Mouse (Mus musculus) kidney, postnatal 0 days (tissue): ENCODE measurements around the gene Dvl3. TPM values are rescaled to one million over a fixed set of nuclear protein-coding genes. Genes with fewer than 3 reads are reported as not detected.
A peak's percentile ranks its signal among the peaks of the same experiment; 100 is the strongest.

Source experiments
- ATAC-seq: fragments of 200-750 bp; cut with Nextera tagmentation; replicated peaks from 2 replicates; pipeline ENCODE4 v1.8.0; 2017; ENCODE audit warnings: low read depth, moderate number of reproducible peaks, moderate TSS enrichment, moderate library complexity; ENCODE audit not compliant: low FRiP score
- DNase-seq: peaks from one replicate; pipeline ENCODE4 v3.0.0-alpha.2; 2016; ENCODE audit warnings: low spot score
- H3K27ac ChIP-seq: fragments of 300-500 bp; sonication (generic); 2 replicates; pipeline ENCODE4 v1.5.1; 2014; ENCODE audit warnings: mild to moderate bottlenecking
- H3K27me3 ChIP-seq: fragments of 300-500 bp; sonication (generic); 2 replicates; pipeline ENCODE4 v1.6.1; 2014; ENCODE audit warnings: low read length, mixed read lengths; ENCODE audit not compliant: insufficient read depth
- H3K36me3 ChIP-seq: fragments of 300-500 bp; sonication (generic); 2 replicates; pipeline ENCODE4 v1.6.1; 2014; ENCODE audit warnings: low read length, mixed read lengths; ENCODE audit not compliant: insufficient read depth
- H3K4me1 ChIP-seq: fragments of 300-500 bp; sonication (generic); replicated peaks from 2 replicates; pipeline ENCODE4 v1.6.1; 2014; ENCODE audit warnings: antibody characterized with exemption, low read length, mixed read lengths; ENCODE audit not compliant: insufficient read depth
- H3K4me2 ChIP-seq: fragments of 300-500 bp; sonication (generic); 2 replicates; pipeline ENCODE4 v1.6.1; 2014; ENCODE audit warnings: mild to moderate bottlenecking, low read length, moderate library complexity, mixed read lengths
- H3K4me3 ChIP-seq: fragments of 300-500 bp; sonication (generic); replicated peaks from 2 replicates; pipeline ENCODE4 v1.5.1; 2014; ENCODE audit warnings: low read depth, low read length
- H3K9ac ChIP-seq: fragments of 300-500 bp; sonication (generic); 2 replicates; pipeline ENCODE4 v1.6.1; 2014; ENCODE audit warnings: low read depth, low read length
- H3K9me3 ChIP-seq: fragments of 300-500 bp; sonication (generic); replicated peaks from 2 replicates; pipeline ENCODE4 v1.6.1; 2016; ENCODE audit warnings: low read length, inconsistent platforms, mixed read lengths
- CTCF ChIP-seq: IDR thresholded peaks from 2 replicates; pipeline ENCODE4 v1.5.1; 2016; ENCODE audit warnings: antibody characterized with exemption, low read depth, mild to moderate bottlenecking, moderate library complexity
- WGBS: fragments of 180-500 bp; shearing (Covaris S2); extraction: QIAGEN DNeasy Blood & Tissue Kit; methylation state at CpG from one replicate; pipeline ENCODE4 v1.1.7; 2014; 5-methylcytosine and 5-hydroxymethylcytosine counted together
- polyA plus RNA-seq: library from polyadenylated mRNA; unstranded; fragments of >200 nt; fragmentation: Nextera tagmentation; extraction: Ambion mirVana; gene quantifications from 2 replicates; pipeline ENCODE4 v1.2.1, GENCODE M21; 2015

Dvl3 gene
- polyA plus RNA-seq, 1 experiment from 2014 or later: 15.7 TPM

GRCm38 (mm10) chr16:20509349-20509748, 7.4 kb upstream of the Dvl3 start:
- Histone ChIP-seq H3K4me1 (no peaks in the 10 kb centered on the region), H3K4me3 (no peak overlapping the region), H3K9ac (no peak overlapping the region), H3K27ac (no peak overlapping the region), H3K27me3 (no peaks in the 10 kb centered on the region), H3K9me3 (no peaks in the 10 kb centered on the region), H3K4me2 (no peak overlapping the region), H3K36me3 (peaks cover 66% of the 10 kb centered on the region)
- peak; percentile 82 for ATAC-seq
- 78% methylated on average over 3 of the region's 3 CpGs for WGBS
- DNase-seq: peak; percentile 65
- peak; percentile 70 for TF ChIP-seq CTCF

GRCm38 (mm10) chr16:20511277-20511847, 5.4 kb upstream of the Dvl3 start:
- Histone ChIP-seq H3K4me3 (no peak overlapping the region), H3K9ac (no peak overlapping the region), H3K4me1 (no peaks in the 10 kb centered on the region), H3K27ac (no peak overlapping the region), H3K36me3 (peaks cover 48% of the 10 kb centered on the region), H3K27me3 (no peaks in the 10 kb centered on the region), H3K9me3 (no peaks in the 10 kb centered on the region), H3K4me2 (no peak overlapping the region)
- WGBS: 88% methylated on average over 7 of the region's 7 CpGs
- ATAC-seq: no peak
- no peak for TF ChIP-seq CTCF
- no peak for DNase-seq

- DNase-seq (no peak), ATAC-seq (no peak)
- H3K4me2 ChIP-seq: peak overlapping the region; percentile 53
- H3K9ac ChIP-seq: peak overlapping the region; percentile 97
- no peaks in the 10 kb centered on the region for H3K27me3 ChIP-seq
- peak overlapping the region; percentile 96; the same call in 1 of the 2 replicates for H3K27ac ChIP-seq
- H3K9me3 ChIP-seq: no peaks in the 10 kb centered on the region
- H3K4me1 ChIP-seq: peaks cover 7% of the 10 kb centered on the region; the same call in 1 of the 2 replicates
- no peak for TF ChIP-seq CTCF
- H3K36me3 ChIP-seq: 0 out of 2 replicates have a peak, but pooled peaks cover 10% of the 10 kb centered on the region
- H3K4me3 ChIP-seq: peak overlapping the region; percentile 93
Observed at GRCm38 (mm10) chr16:20516032-20516431, 750 bp upstream of the Dvl3 start.

- H3K9ac ChIP-seq: peak overlapping the region; percentile 97
- 0% methylated on average over 26 of the region's 26 CpGs for WGBS
- H3K27ac ChIP-seq: peak overlapping the region; percentile 96
- 0 out of 2 replicates have a peak, but pooled peaks cover 5% of the 10 kb centered on the region for H3K36me3 ChIP-seq
- peak overlapping the region; percentile 93 for H3K4me3 ChIP-seq
- H3K27me3 ChIP-seq: no peaks in the 10 kb centered on the region
- no peaks in the 10 kb centered on the region for H3K9me3 ChIP-seq
- peak; percentile 31 for ATAC-seq
- H3K4me1 ChIP-seq: peaks cover 7% of the 10 kb centered on the region; the same call in 1 of the 2 replicates
- no peak for TF ChIP-seq CTCF
- peak; percentile 31 for DNase-seq
- peak overlapping the region; percentile 53 for H3K4me2 ChIP-seq
Observed at GRCm38 (mm10) chr16:20517216-20517615, 434 bp downstream of the Dvl3 start.

GRCm38 (mm10) chr16:20517701-20518374, 1.1 kb downstream of the Dvl3 start:
- Histone ChIP-seq H3K4me1 (peaks cover 7% of the 10 kb centered on the region; the same call in 1 of the 2 replicates), H3K9me3 (no peaks in the 10 kb centered on the region), H3K27me3 (no peaks in the 10 kb centered on the region), H3K4me2 (peak overlapping the region; percentile 53), H3K27ac (peak overlapping the region; percentile 96), H3K9ac (peak overlapping the region; percentile 97), H3K36me3 (0 out of 2 replicates have a peak, but pooled peaks cover 5% of the 10 kb centered on the region), H3K4me3 (peak overlapping the region; percentile 93)
- no peak for TF ChIP-seq CTCF
- WGBS: 3% methylated on average over 6 of the region's 6 CpGs
- ATAC-seq: peak; percentile 38
- peak; percentile 91 for DNase-seq

GRCm38 (mm10) chr16:20523886-20524285, 7.1 kb downstream of the Dvl3 start:
- Histone ChIP-seq H3K9me3 (no peaks in the 10 kb centered on the region), H3K4me1 (no peaks in the 10 kb centered on the region; the same call in 1 of the 2 replicates), H3K9ac (no peak overlapping the region), H3K36me3 (peaks cover 56% of the 10 kb centered on the region), H3K27me3 (no peaks in the 10 kb centered on the region), H3K27ac (no peak overlapping the region), H3K4me3 (no peak overlapping the region), H3K4me2 (no peak overlapping the region)
- no peak for DNase-seq
- no peak for ATAC-seq
- WGBS: 80% methylated on average over 10 of the region's 10 CpGs
- TF ChIP-seq CTCF: no peak
